Mouse (Mus musculus) cerebellum, postnatal 25 days (tissue): ENCODE measurements around the gene Exoc6.
"Not testable (repeated sequence)": the region's sequence is repeated elsewhere in the genome, so short reads cannot be mapped to it uniquely, and the experiment has no call there.

Experiments
- DNase-seq, 2 experiments: peaks; one replicate each; pipeline ENCODE4 v3.0.0; 2021; ENCODE audit warnings: mixed read lengths in 2 of 2

Gene Exoc6

DNA sequence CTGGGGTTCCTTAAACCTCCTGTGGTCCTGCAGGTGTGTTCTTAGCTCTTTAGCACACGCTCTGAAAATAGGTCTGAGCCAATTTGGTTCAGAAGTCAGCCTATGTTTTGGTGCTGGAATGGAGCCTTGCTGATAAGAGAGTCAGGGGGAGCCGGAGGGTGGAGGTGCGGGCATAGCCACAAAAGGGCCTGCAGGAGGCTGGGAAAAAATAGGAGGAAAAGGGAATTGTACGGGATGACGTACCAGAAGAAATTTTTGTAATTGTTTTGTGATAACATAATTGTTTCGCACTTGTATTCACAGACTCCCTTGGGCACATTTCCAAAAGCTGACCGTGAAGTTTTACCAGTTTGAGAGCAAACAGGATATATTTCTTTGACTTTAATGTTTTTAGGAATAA is 10.0 kb upstream of the Exoc6 start:
- DNase-seq, result no peak

DNA sequence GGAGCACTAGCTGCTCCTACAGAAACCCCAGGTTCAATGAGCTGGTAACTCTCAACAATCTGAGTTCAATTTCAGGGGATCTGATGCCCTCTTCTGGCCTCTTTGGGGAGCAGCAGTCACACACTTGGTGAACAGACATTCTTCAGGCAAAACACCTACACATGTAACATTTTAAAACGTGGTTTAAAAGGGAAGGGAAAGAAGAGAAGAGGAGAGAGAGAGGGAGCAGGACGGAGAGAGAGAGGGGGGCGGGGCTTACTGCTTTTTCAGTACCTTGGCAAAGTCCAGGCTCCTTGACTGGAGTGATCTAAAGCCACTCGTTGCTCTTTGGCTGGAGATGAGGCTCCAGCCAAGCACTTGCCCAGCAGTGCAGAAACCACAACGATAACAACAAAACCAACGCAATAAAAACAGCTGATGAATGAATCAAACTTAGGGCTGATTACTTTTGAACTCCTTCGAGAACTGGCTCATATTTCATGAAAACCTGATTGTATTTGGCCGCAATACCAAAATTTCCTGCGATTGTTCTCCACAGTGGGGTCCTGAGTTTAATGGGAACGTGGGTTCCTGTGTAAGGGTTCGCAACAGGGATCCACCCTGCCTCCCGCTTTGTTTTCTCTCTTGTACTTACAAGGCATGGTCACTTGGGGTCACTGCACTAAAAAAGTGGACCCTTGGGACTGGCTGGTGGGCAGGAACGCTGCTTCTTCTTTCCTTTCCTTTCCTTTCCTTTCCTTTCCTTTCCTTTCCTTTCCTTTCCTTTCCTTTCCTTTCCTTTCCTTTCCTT is 6.5 kb upstream of the Exoc6 start:
- no peak for DNase-seq

GRCm38 (mm10) chr19:37544476-37544875 is 5.7 kb upstream of the Exoc6 start:
- DNase-seq, result no peak

DNA sequence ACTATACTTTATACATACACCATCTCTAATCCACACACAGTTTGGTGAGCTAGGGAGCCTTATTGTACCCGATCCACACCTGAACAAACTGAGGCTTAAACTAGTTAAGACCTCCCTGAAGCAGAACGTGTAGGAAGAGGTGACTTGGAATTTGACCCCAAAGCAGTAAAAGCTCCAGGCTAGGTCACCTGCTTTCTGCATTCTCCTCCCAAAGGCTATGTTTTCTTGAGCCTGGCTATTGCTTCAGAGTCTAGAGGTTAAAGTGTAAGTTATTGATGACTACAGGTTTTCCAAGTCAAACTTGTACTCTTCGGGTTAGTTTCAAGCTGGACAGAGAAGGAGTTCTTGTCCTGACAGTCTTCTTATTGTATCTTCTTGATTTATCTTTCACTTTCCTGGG is 5.0 kb upstream of the Exoc6 start:
- no peak for DNase-seq

DNA sequence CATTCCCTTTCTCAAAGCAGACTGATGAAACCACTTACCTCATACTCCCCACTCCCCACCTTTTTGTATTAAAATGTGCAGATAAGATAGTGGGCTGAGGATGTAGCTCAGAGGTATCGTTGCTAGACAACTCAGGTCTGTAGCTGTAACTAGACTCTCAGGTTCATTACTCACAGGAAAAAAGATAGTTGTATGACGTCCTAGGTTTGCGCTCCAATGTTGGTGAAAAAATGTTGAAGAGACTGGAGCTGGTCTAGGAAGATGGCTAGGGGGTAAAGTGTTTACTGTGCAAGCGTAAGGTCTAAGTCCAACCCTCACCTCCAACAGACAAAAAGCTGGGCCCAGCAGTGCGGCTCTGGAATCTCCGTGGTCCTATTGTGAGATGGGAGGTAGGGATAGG is 4.5 kb upstream of the Exoc6 start:
- DNase-seq, result no peak

- no peak for DNase-seq
These were observed 3.4 kb upstream of the Exoc6 start for GRCm38 (mm10) chr19:37546776-37547175.

GRCm38 (mm10) chr19:37551040-37551566 is 885 bp downstream of the Exoc6 start:
- DNase-seq, result no peak

GRCm38 (mm10) chr19:37553376-37554265 is 3.4 kb downstream of the Exoc6 start:
- no peak for DNase-seq

DNA sequence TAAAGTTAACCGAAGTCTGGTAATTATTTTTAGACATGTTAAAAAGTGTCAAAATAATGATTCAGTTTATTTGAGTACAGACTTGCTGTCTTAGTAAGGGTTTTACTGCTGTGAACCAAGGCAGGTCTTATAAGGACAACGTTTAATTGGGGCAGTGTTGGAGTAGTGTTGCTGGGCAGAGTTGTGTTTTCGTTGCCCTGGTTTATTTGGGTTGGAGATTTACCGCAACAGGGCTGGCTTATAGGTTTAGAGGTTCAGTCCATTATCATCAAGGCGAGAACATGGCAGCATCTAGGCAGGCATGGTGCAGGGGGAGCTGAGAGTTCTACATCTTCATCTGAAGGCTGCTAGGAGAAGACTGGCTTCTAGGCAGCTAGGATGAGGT is 4.0 kb downstream of the Exoc6 start:
- DNase-seq, result not testable (repeated sequence)

- DNase-seq, result no peak
These were observed 5.8 kb downstream of the Exoc6 start for GRCm38 (mm10) chr19:37555863-37556566.

- DNase-seq, result no peak
These were observed 7.7 kb downstream of the Exoc6 start for GRCm38 (mm10) chr19:37557898-37558297.

DNA sequence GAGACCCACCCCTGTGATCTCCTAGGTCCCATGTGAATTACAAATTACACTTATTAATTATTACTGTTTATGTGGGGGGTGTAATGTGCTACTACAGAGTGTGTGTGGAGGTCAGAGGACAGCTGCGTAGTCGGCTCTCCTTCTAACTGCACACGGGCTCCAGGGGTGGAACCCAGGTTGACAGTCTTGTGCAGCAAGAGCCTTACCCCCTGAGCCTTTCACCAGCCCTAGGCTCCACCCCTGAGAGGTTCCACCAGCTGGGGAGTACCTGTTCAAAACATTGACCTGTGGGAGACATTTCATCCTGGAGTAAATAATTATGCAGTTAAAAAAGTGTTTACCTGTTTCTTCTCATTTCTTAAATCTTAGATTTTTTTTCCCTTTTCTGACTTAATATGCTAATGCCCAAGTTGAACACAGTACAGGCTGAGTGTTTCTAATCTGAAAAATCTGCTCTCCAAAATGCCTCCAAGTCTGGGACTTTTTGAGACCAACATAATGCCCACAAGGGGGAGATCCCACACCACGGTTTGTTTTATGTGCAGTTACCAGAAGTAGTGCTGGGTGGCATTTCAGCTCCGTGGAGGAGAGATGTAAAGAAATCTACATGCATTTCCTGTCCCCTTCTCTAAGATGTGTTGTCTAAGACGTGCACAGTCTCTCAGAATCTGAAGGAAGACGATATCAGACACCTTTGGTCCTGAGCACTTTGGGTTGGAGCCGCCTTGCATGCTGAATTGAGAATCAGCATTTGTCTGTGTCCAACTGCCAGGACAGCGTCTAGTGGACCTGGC is 9.3 kb downstream of the Exoc6 start:
- DNase-seq, result peak in 1 of 2 experiments; percentile 16

GRCm38 (mm10) chr19:37560080-37560427 is 9.8 kb downstream of the Exoc6 start:
- no peak for DNase-seq

DNA sequence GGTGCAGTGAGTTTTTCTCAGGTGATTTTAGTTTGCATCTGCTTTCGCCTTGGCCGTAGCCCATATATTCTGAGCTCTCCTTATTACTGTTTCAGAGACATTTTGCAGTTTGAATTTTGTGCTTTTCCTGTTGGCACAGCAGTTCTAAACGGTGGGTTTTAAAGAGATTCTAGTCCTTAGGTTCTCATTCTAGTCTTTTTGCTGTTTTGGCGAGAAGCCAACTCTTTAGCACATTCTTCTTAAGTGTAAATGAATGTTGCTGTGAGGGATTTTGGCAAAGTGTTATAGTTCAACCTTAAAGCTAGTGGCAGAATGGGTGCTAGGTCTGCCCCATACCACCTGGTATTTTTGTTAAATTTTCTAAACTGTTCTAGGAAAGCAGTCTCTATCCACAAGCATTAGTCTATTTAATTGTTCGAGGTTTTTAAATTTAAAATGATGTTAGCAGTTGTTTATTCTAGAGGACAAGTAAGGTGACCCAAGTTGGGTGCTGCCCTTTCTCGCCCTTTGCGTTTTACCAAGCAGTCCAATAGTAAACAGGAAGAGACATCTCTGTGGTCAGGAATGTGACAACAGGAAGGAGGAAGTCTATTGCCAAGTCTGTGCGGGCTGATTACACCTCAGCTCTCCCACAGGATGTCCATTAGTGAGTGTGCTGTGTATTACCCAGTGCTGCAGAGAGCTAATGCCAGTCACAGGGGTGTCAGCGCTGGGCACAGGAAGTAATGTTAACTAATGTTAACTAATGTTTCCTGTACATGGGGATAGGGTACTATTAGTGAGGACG is 11.1 kb downstream of the Exoc6 start:
- no peak for DNase-seq

GRCm38 (mm10) chr19:37563763-37564162 is 13.5 kb downstream of the Exoc6 start:
- peak; percentile 24 to 68 for DNase-seq

GRCm38 (mm10) chr19:37565806-37566205 is 15.6 kb downstream of the Exoc6 start:
- DNase-seq, result no peak

DNA sequence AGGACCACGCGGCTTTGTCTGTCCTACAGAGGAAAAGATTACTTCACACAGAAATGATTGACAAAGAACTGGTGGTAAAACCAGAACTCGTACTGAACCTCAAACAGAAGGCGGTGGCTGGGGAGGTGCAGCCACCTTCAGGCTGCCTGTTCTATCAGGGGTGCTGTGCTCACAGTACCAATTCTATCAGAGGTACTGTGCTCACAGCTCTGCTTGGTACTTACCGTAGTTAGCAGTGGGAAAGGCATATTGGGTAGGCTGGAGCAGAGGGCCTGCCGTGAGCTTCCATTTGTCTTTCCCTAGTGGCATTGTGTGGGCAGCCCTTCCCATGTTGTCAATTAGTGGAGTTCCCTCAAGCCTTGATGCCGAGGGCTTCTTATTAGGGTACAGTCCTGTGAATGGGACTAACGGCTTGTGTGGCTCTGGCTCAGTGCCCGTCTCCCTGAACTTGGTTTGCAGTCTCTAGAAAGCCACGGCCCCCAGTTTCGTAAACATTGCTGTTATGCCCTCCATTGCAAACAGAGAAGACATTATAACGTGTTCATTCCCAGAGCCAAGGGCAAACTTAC is 19.1 kb downstream of the Exoc6 start:
- DNase-seq, result no peak

GRCm38 (mm10) chr19:37570966-37571718 is 20.9 kb downstream of the Exoc6 start:
- DNase-seq, result no peak

DNA sequence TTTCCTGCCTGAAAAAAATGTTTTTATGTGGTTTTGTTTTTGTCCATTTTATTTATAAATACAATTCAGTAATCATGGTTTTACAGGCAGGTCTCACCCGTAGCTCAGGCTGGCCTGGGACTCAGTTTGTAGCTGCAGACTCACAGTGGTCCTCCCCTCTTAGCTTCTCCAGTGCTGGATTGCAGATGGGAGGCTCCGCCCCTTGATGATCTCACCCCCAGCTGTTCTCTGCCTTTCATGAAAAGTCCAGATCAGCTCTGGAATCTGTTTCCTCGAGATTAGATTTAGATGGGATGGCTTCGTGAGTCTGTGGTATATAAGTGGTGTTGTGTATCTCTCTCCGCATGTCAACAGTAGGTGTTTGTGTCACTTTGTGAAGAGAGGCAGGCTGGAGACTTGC is 24.6 kb downstream of the Exoc6 start:
- DNase-seq, result no peak

DNA sequence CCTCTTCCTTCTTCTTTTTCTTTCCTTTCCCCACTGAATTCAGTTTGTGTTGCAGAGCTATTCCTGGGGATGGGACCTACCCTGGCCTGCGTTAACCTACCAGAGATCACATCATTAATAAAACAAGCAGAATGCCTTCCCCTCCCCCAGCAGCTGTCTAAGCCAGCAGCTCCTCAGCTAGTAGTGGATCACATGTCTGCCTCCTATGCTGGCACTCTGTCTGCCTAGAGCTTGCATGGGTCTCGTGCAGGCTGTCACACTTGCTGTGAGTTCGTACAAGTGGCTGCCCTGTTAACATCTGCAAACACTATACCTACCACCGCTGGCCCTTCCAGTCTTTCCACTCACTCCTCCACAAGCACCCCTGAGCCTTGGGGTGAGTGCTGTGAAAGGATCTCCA is 29.4 kb downstream of the Exoc6 start:
- DNase-seq, result no peak
